Mouse (Mus musculus) intestine, embryonic 16.5 days (tissue): ENCODE results near the gene Ptpn5. TPM values are rescaled to one million over a fixed set of nuclear protein-coding genes. Genes with fewer than 3 reads are reported as not detected.

Experiments
- ATAC-seq: fragments of 200-750 bp; cut with Nextera tagmentation; 2 replicates; pipeline ENCODE4 v1.8.0; 2017; ENCODE audit warnings: moderate TSS enrichment, moderate library complexity
- H3K27ac ChIP-seq: fragments of 300-500 bp; sonication (generic); 2 replicates; pipeline ENCODE4 v1.5.1; 2014; ENCODE audit warnings: mild to moderate bottlenecking, low read length
- H3K27me3 ChIP-seq: fragments of 300-500 bp; sonication (generic); replicated peaks from 2 replicates; pipeline ENCODE4 v1.6.1; 2014; ENCODE audit warnings: low read length, control low read depth, mixed read lengths; ENCODE audit not compliant: control insufficient read depth, insufficient read depth
- H3K36me3 ChIP-seq: fragments of 300-500 bp; sonication (generic); 2 replicates; pipeline ENCODE4 v1.6.1; 2014; ENCODE audit warnings: low read length, control low read depth; ENCODE audit not compliant: control insufficient read depth, insufficient read depth
- H3K4me1 ChIP-seq: fragments of 300-500 bp; sonication (generic); 2 replicates; pipeline ENCODE4 v1.6.1; 2014; ENCODE audit warnings: low read length, control low read depth, mixed read lengths; ENCODE audit not compliant: control insufficient read depth, insufficient read depth
- H3K4me2 ChIP-seq: fragments of 300-500 bp; sonication (generic); 2 replicates; pipeline ENCODE4 v1.6.1; 2014; ENCODE audit warnings: low read depth, low read length, control low read depth
- H3K4me3 ChIP-seq: fragments of 300-500 bp; sonication (generic); 2 replicates; pipeline ENCODE4 v1.5.1; 2014; ENCODE audit warnings: mild to moderate bottlenecking, low read length
- H3K9ac ChIP-seq: fragments of 300-500 bp; sonication (generic); 2 replicates; pipeline ENCODE4 v1.6.1; 2014; ENCODE audit warnings: low read depth, low read length
- H3K9me3 ChIP-seq: fragments of 300-500 bp; sonication (generic); 2 replicates; pipeline ENCODE4 v1.6.1; 2016; ENCODE audit warnings: low read length, control low read depth; ENCODE audit not compliant: control insufficient read depth
- WGBS: fragments of 180-500 bp; shearing (Covaris S2); extraction: QIAGEN DNeasy Blood & Tissue Kit; methylation state at CpG from one replicate; pipeline ENCODE4 v1.1.7; 2014; 5-methylcytosine and 5-hydroxymethylcytosine counted together
- polyA plus RNA-seq: library from polyadenylated mRNA; unstranded; fragments of >200 nt; fragmentation: Nextera tagmentation; extraction: Ambion mirVana; gene quantifications from 2 replicates; pipeline ENCODE4 v1.2.1, GENCODE M21; 2015

Gene Ptpn5
- polyA plus RNA-seq, 1 experiment from 2014 or later, result 1.3 TPM

DNA sequence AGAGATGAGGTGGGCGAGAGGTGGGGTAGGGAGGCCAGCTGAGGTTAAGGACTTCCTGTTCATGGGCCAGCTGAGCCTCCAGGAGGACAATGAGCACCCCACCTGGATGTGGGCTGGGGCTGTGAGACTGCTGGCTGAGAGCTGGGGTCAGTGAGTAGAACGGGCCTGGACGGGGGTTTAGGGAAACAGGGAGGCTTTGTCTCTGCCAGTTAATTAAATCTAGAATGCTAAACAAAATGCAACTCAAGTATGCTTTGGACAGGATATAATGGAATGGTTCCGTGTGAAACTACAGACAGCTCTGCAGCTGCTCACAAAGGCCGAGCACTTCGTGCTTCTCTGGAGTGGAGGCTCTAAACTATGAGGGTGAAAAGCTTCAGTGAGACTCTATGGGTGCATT, 32.9 kb downstream of the Ptpn5 start:
- no peak overlapping the region for H3K4me2 ChIP-seq
- 66% methylated on average over 6 of the region's 6 CpGs for WGBS
- no peak for ATAC-seq

DNA sequence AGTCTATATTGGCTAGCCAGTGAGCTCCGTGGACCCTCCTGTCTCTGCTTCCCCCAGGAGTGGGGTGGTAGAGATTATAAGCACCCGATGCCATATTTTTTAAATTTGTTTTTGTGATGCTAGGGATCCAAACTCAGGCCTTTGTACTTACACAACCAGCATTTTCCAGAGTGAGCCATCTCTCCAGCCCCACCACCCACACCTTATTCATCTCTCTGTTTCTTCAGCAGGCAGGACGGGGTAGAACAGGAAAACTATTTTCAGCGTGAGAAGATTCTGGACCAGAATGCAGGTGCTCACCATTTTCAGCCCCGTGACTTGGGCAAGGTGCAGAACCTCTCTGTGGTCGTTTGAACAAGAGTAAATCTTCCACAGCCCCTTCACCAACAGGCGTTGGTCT, 34.2 kb downstream of the Ptpn5 start:
- WGBS, result 87% methylated on average over 7 of the region's 7 CpGs
- no peak overlapping the region for H3K27ac ChIP-seq
- no peak overlapping the region for H3K9ac ChIP-seq
- H3K4me3 ChIP-seq, result no peak overlapping the region
- H3K4me2 ChIP-seq, result no peak overlapping the region
- H3K9me3 ChIP-seq, result no peaks in the 10 kb centered on the region
- no peak for ATAC-seq
- no peaks in the 10 kb centered on the region for H3K4me1 ChIP-seq
- H3K36me3 ChIP-seq, result no peaks in the 10 kb centered on the region
- H3K27me3 ChIP-seq, result no peaks in the 10 kb centered on the region

More for the DNA sequence above, 32.9 kb downstream of the Ptpn5 start:
- Histone ChIP-seq H3K4me1 (no peaks in the 10 kb centered on the region), H3K36me3 (no peaks in the 10 kb centered on the region), H3K27ac (no peak overlapping the region), H3K9me3 (no peaks in the 10 kb centered on the region), H3K4me3 (no peak overlapping the region), H3K9ac (no peak overlapping the region), H3K27me3 (no peaks in the 10 kb centered on the region)

DNA sequence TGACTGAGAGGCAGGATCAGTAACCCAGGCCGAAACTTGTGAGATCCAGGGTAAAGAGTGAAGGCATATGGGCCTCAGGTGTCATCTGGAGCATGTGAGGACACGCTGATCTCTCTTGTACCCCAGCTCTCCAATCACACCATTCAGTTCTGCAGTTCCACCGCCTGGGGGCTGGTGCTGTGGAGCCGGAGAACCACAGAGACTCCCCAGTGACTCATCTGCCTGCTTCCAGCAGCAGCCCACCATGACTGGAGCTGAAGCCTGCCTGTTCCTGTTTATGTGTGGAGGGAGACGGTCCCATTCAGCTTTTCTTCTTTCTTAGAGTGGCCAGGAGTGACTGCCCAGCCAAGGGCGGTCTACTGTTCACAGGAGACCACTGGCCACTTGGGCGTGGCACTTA, 35.4 kb downstream of the Ptpn5 start:
- Histone ChIP-seq H3K27ac (no peak overlapping the region), H3K4me1 (no peaks in the 10 kb centered on the region), H3K9ac (no peak overlapping the region), H3K9me3 (no peaks in the 10 kb centered on the region), H3K27me3 (no peaks in the 10 kb centered on the region), H3K4me2 (no peak overlapping the region), H3K4me3 (no peak overlapping the region), H3K36me3 (no peaks in the 10 kb centered on the region)
- 60% methylated on average over 7 of the region's 7 CpGs for WGBS
- ATAC-seq, result no peak

- Histone ChIP-seq H3K4me1 (no peaks in the 10 kb centered on the region), H3K36me3 (no peaks in the 10 kb centered on the region), H3K9ac (no peak overlapping the region), H3K9me3 (no peaks in the 10 kb centered on the region), H3K27me3 (no peaks in the 10 kb centered on the region), H3K4me3 (no peak overlapping the region), H3K27ac (no peak overlapping the region), H3K4me2 (no peak overlapping the region)
- WGBS, result 61% methylated on average over 2 of the region's 2 CpGs
- no peak for ATAC-seq
Measured at GRCm38 (mm10) chr7:47094969-47095368, 38.5 kb downstream of the Ptpn5 start.

DNA sequence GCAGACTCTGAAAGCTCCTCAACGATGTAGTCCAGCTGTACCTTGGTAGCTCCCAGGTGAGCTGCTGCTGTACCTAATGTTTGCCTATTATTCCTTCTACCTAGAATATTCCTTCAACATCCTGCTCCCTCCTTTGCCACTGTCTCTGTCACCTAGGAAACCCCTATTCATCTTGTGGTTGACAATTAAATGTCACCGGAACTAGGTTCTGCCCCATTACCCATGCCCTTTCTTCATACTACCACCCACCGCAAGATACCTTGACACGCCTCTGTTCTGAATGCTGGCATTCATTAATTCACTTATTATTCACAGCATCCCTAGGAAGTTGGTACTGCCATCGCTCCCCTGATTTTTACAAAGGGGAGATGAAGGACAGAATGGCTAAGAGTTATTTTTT, 39.5 kb downstream of the Ptpn5 start:
- Histone ChIP-seq H3K27me3 (no peaks in the 10 kb centered on the region), H3K9me3 (no peaks in the 10 kb centered on the region), H3K36me3 (no peaks in the 10 kb centered on the region), H3K4me3 (no peak overlapping the region), H3K27ac (no peak overlapping the region), H3K4me2 (no peak overlapping the region), H3K4me1 (no peaks in the 10 kb centered on the region), H3K9ac (no peak overlapping the region)
- no peak for ATAC-seq
- 84% methylated on average over 5 of the region's 5 CpGs for WGBS

GRCm38 (mm10) chr7:47085075-47085474, 48.4 kb downstream of the Ptpn5 start:
- H3K36me3 ChIP-seq, result no peaks in the 10 kb centered on the region
- no peak overlapping the region for H3K4me3 ChIP-seq
- H3K4me1 ChIP-seq, result peaks cover 4% of the 10 kb centered on the region
- no peak for ATAC-seq
- WGBS, result 37% methylated on average over 1 of the region's 1 CpGs
- H3K9ac ChIP-seq, result no peak overlapping the region
- no peaks in the 10 kb centered on the region for H3K27me3 ChIP-seq
- H3K4me2 ChIP-seq, result no peak overlapping the region
- no peaks in the 10 kb centered on the region for H3K9me3 ChIP-seq
- no peak overlapping the region for H3K27ac ChIP-seq

DNA sequence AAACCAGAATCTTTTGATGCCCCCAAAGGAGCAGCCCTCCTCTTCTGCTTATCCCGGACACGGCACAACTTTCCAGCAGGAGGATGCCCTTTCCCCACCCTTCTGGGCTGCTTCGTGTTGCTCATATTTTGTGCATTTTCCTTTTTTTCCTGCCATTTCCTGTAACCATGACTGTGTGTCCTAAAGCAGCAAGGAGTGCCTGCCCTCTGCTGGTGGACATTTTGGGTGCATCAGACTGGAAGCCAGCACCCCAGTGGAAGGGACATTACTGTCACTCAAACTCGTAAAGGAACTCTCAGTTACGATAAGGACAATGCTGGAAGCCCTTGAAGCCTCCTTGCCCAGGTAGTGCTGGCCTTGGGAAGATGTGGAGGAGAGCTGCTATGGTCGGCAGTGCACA, 52.2 kb downstream of the Ptpn5 start:
- Histone ChIP-seq H3K36me3 (no peaks in the 10 kb centered on the region), H3K27ac (no peak overlapping the region), H3K27me3 (no peaks in the 10 kb centered on the region), H3K4me3 (no peak overlapping the region), H3K9ac (peak overlapping the region; percentile 26; the same call in 1 of the 2 replicates), H3K4me1 (peaks cover 7% of the 10 kb centered on the region), H3K9me3 (no peaks in the 10 kb centered on the region), H3K4me2 (0 out of 2 replicates have a peak overlapping the region, but pooled peaks have one; percentile 23)
- peak; percentile 52 for ATAC-seq
- WGBS, result 22% methylated on average over 6 of the region's 6 CpGs

GRCm38 (mm10) chr7:47080868-47081267, 52.6 kb downstream of the Ptpn5 start:
- peaks cover 7% of the 10 kb centered on the region for H3K4me1 ChIP-seq
- H3K9me3 ChIP-seq, result no peaks in the 10 kb centered on the region
- H3K27ac ChIP-seq, result no peak overlapping the region
- 59% methylated on average over 3 of the region's 3 CpGs for WGBS
- no peaks in the 10 kb centered on the region for H3K27me3 ChIP-seq
- ATAC-seq, result peak; percentile 12; the same call in 1 of the 2 replicates
- H3K4me3 ChIP-seq, result no peak overlapping the region
- peak overlapping the region; percentile 26; the same call in 1 of the 2 replicates for H3K9ac ChIP-seq
- H3K36me3 ChIP-seq, result no peaks in the 10 kb centered on the region
- 0 out of 2 replicates have a peak overlapping the region, but pooled peaks have one; percentile 23 for H3K4me2 ChIP-seq

DNA sequence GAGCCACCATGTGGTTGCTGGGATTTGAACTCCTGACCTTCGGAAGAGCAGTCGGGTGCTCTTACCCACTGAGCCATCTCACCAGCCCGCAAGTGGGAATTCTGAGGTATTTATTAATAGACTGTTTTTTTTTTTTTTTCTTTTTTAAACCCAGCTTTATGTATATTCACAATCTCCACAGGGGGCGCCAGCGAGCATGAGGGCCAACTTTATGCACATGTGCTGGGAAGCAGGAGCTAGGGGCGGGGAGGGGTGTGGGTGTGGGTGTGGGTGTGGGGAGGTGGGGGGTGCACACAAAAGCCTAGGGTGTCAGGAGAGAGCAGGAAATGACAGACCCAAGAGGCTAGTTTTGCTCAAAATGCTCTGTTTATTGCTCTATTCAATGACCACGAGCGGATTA, 56.0 kb downstream of the Ptpn5 start:
- Histone ChIP-seq H3K36me3 (no peaks in the 10 kb centered on the region), H3K4me2 (no peak overlapping the region), H3K4me3 (no peak overlapping the region), H3K27me3 (no peaks in the 10 kb centered on the region), H3K9me3 (no peaks in the 10 kb centered on the region), H3K9ac (no peak overlapping the region), H3K27ac (no peak overlapping the region), H3K4me1 (peaks cover 23% of the 10 kb centered on the region)
- no peak for ATAC-seq
- WGBS, result 63% methylated on average over 8 of the region's 8 CpGs

DNA sequence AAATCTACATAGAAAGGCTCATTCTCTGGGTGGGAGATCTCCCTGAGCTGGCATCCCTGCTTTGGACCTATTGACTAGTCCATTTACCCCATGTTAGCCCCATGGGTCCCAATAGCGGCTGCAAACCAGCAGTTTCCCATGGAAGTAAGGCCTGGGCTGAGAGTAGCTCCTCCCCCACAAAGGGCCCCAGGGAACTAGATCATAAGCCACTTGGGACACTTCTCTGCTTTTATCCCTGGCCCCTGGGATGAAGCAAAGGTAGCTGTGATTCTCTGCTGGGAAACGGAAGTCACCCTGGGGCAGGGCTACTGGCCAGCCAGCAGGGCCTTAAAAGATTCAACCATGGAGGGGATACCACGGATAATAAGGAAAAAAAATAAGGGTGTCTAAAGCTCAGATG, 56.8 kb downstream of the Ptpn5 start:
- no peak overlapping the region for H3K9ac ChIP-seq
- peaks cover 23% of the 10 kb centered on the region for H3K4me1 ChIP-seq
- no peak overlapping the region for H3K27ac ChIP-seq
- no peaks in the 10 kb centered on the region for H3K27me3 ChIP-seq
- no peaks in the 10 kb centered on the region for H3K9me3 ChIP-seq
- no peak overlapping the region for H3K4me2 ChIP-seq
- no peak overlapping the region for H3K4me3 ChIP-seq
- 77% methylated on average over 3 of the region's 3 CpGs for WGBS
- no peak for ATAC-seq
- H3K36me3 ChIP-seq, result no peaks in the 10 kb centered on the region
